Mouse (Mus musculus) MEL (cell line): ENCODE measurements around the gene Myof. TPM values are rescaled to one million over a fixed set of nuclear protein-coding genes. Genes with fewer than 3 reads are reported as not detected.

ENCODE experiments used
- DNase-seq: peaks from one replicate; pipeline ENCODE4 v3.0.0; 2011; ENCODE audit warnings: low read depth, low spot score
- H3K27ac ChIP-seq: 2 replicates; pipeline ENCODE4 v1.5.1; 2012; ENCODE audit warnings: low read depth, mild to moderate bottlenecking, control low read depth, low read length, moderate library complexity; ENCODE audit not compliant: control insufficient read depth
- H3K27me3 ChIP-seq, 2 experiments: fragments of 150-350 bp in 1 of 2; sonication (generic) in 1 of 2; 2 replicates each; pipeline ENCODE4 v1.6.1; 2012; ENCODE audit warnings: low read length in 2 of 2, mild to moderate bottlenecking in 2 of 2, improper control_type of control experiment in 1 of 2, moderate library complexity in 1 of 2; ENCODE audit not compliant: insufficient read depth in 2 of 2, control insufficient read depth in 1 of 2
- H3K36me3 ChIP-seq, 2 experiments: 2 replicates each; pipeline ENCODE4 v1.6.1; 2012 to 2014; ENCODE audit warnings: low read length in 2 of 2, improper control_type of control experiment in 1 of 2, inconsistent platforms in 1 of 2, mild to moderate bottlenecking in 1 of 2; ENCODE audit not compliant: insufficient read depth in 2 of 2, control insufficient read depth in 1 of 2
- H3K4me1 ChIP-seq, 2 experiments: fragments of 150-350 bp in 1 of 2; sonication (generic) in 1 of 2; 2 replicates each; pipeline ENCODE4 v1.6.1; 2012; ENCODE audit warnings: low read length in 2 of 2, improper control_type of control experiment in 1 of 2, mild to moderate bottlenecking in 1 of 2; ENCODE audit not compliant: insufficient read depth in 2 of 2, control insufficient read depth in 1 of 2
- H3K4me3 ChIP-seq, 2 experiments: fragments of 150-350 bp in 1 of 2; sonication (generic) in 1 of 2; 2 replicates each; pipeline ENCODE4 v1.5.1; 2012; ENCODE audit warnings: low read depth in 2 of 2, low read length in 2 of 2, mild to moderate bottlenecking in 2 of 2, moderate library complexity in 2 of 2, control low read depth in 1 of 2, improper control_type of control experiment in 1 of 2; ENCODE audit not compliant: control insufficient read depth in 1 of 2, insufficient read depth in 1 of 2
- H3K79me2 ChIP-seq: 2 replicates; pipeline ENCODE4 v1.6.1; 2012; ENCODE audit warnings: mild to moderate bottlenecking, low read length, moderate library complexity; ENCODE audit not compliant: control insufficient read depth, poor library complexity, insufficient read depth
- H3K9ac ChIP-seq: 2 replicates; pipeline ENCODE4 v1.6.1; 2012; ENCODE audit warnings: low read depth, mild to moderate bottlenecking, control low read depth, low read length, moderate library complexity; ENCODE audit not compliant: control insufficient read depth, poor library complexity, severe bottlenecking
- H3K9me3 ChIP-seq: fragments of 150-350 bp; sonication (generic); replicated peaks from 2 replicates; pipeline ENCODE4 v1.6.1; 2012; ENCODE audit warnings: mild to moderate bottlenecking, low read length, improper control_type of control experiment, moderate library complexity; ENCODE audit not compliant: insufficient read depth
- BHLHE40 ChIP-seq: IDR thresholded peaks from 2 replicates; pipeline ENCODE4 v1.6.1; 2012; ENCODE audit warnings: low read depth, mild to moderate bottlenecking, inconsistent platforms, low read length, improper control_type of control experiment, borderline replicate concordance
- CHD1 ChIP-seq: IDR thresholded peaks from 2 replicates; pipeline ENCODE4 v1.6.1; 2012; ENCODE audit warnings: low read depth, mild to moderate bottlenecking, inconsistent platforms, low read length, improper control_type of control experiment
- CHD2 ChIP-seq: IDR thresholded peaks from 2 replicates; pipeline ENCODE4 v1.6.1; 2011; ENCODE audit warnings: low read length, improper control_type of control experiment
- CTCF ChIP-seq, 3 experiments: IDR thresholded peaks in 2 of 3; conservative IDR thresholded peaks in 1 of 3; 2 replicates each; pipeline ENCODE4 v1.5.1; 2011 to 2012; ENCODE audit warnings: low read length in 3 of 3, low read depth in 2 of 3, mild to moderate bottlenecking in 2 of 3, improper control_type of control experiment in 1 of 3, inconsistent platforms in 1 of 3, mixed read lengths in 1 of 3, moderate library complexity in 1 of 3; ENCODE audit not compliant: control insufficient read depth in 1 of 3, insufficient read depth in 1 of 3, poor library complexity in 1 of 3, severe bottlenecking in 1 of 3
- E2F4 ChIP-seq: IDR thresholded peaks from 2 replicates; pipeline ENCODE4 v1.6.1; 2011; ENCODE audit warnings: low read depth, low read length, improper control_type of control experiment, borderline replicate concordance
- ELF1 ChIP-seq: IDR thresholded peaks from 2 replicates; pipeline ENCODE4 v1.6.1; 2014; ENCODE audit warnings: low read depth, mild to moderate bottlenecking, inconsistent platforms, low read length, improper control_type of control experiment, moderate library complexity
- EP300 ChIP-seq, 2 experiments: IDR thresholded peaks; 2 replicates each; pipeline ENCODE4 v1.6.1; 2011; ENCODE audit warnings: improper control_type of control experiment in 2 of 2, low read length in 2 of 2, low read depth in 1 of 2, mild to moderate bottlenecking in 1 of 2
- GABPA ChIP-seq: IDR thresholded peaks from 2 replicates; pipeline ENCODE4 v1.6.1; 2012; ENCODE audit warnings: low read depth, mild to moderate bottlenecking, inconsistent platforms, low read length, improper control_type of control experiment, moderate library complexity
- JUND ChIP-seq: IDR thresholded peaks from 2 replicates; pipeline ENCODE4 v1.6.1; 2011; ENCODE audit warnings: low read depth, mild to moderate bottlenecking, improper control_type of control experiment, low read length
- MAX ChIP-seq: IDR thresholded peaks from 2 replicates; pipeline ENCODE4 v1.6.1; 2011; ENCODE audit warnings: low read length, improper control_type of control experiment
- MAZ ChIP-seq: IDR thresholded peaks from 2 replicates; pipeline ENCODE4 v1.6.1; 2012; ENCODE audit warnings: low read depth, mild to moderate bottlenecking, inconsistent platforms, low read length, improper control_type of control experiment
- MEF2A ChIP-seq: IDR thresholded peaks from 2 replicates; pipeline ENCODE4 v1.6.1; 2014; ENCODE audit warnings: low read depth, mild to moderate bottlenecking, inconsistent platforms, low read length, improper control_type of control experiment; ENCODE audit not compliant: poor library complexity, insufficient replicate concordance, severe bottlenecking; ENCODE audit errors: extremely low read depth
- MXI1 ChIP-seq: IDR thresholded peaks from 2 replicates; pipeline ENCODE4 v1.6.1; 2011; ENCODE audit warnings: mild to moderate bottlenecking, low read depth, low read length, improper control_type of control experiment
- MYB ChIP-seq: IDR thresholded peaks from 2 replicates; pipeline ENCODE4 v1.6.1; 2011; ENCODE audit warnings: mild to moderate bottlenecking, low read depth, low read length, improper control_type of control experiment
- NELFE ChIP-seq: IDR thresholded peaks from 2 replicates; pipeline ENCODE4 v1.6.1; 2011; ENCODE audit warnings: low read depth, low read length, improper control_type of control experiment
- NRF1 ChIP-seq: IDR thresholded peaks from 2 replicates; pipeline ENCODE4 v1.6.1; 2014; ENCODE audit warnings: low read depth, mild to moderate bottlenecking, inconsistent platforms, low read length, improper control_type of control experiment, moderate library complexity; ENCODE audit not compliant: poor library complexity, insufficient read depth, severe bottlenecking
- RCOR1 ChIP-seq: IDR thresholded peaks from 2 replicates; pipeline ENCODE4 v1.6.1; 2012; ENCODE audit warnings: low read depth, mild to moderate bottlenecking, inconsistent platforms, low read length, improper control_type of control experiment
- TAL1 ChIP-seq: IDR thresholded peaks from 2 replicates; pipeline ENCODE4 v1.6.1; 2012; ENCODE audit warnings: mild to moderate bottlenecking, inconsistent platforms, low read length, moderate library complexity, mixed read lengths
- TCF12 ChIP-seq: IDR thresholded peaks from 2 replicates; pipeline ENCODE4 v1.6.1; 2014; ENCODE audit warnings: low read depth, mild to moderate bottlenecking, inconsistent platforms, low read length, improper control_type of control experiment, moderate library complexity
- UBTF ChIP-seq: IDR thresholded peaks from 2 replicates; pipeline ENCODE4 v1.6.1; 2012; ENCODE audit warnings: low read depth, mild to moderate bottlenecking, inconsistent platforms, low read length, improper control_type of control experiment, moderate library complexity, borderline replicate concordance; ENCODE audit not compliant: insufficient read depth
- USF2 ChIP-seq, 2 experiments: IDR thresholded peaks; 2 replicates each; pipeline ENCODE4 v1.6.1; 2011 to 2012; ENCODE audit warnings: improper control_type of control experiment in 2 of 2, low read length in 2 of 2, borderline replicate concordance in 1 of 2, inconsistent platforms in 1 of 2, low read depth in 1 of 2, mild to moderate bottlenecking in 1 of 2; ENCODE audit not compliant: insufficient read depth in 1 of 2
- ZC3H11A ChIP-seq: IDR thresholded peaks from 2 replicates; pipeline ENCODE4 v1.6.1; 2012; ENCODE audit warnings: low read depth, mild to moderate bottlenecking, inconsistent platforms, low read length, improper control_type of control experiment
- ZKSCAN1 ChIP-seq: IDR thresholded peaks from 2 replicates; pipeline ENCODE4 v1.6.1; 2012; ENCODE audit warnings: low read depth, mild to moderate bottlenecking, inconsistent platforms, low read length, improper control_type of control experiment, moderate library complexity
- ZMIZ1 ChIP-seq: IDR thresholded peaks from 2 replicates; pipeline ENCODE4 v1.6.1; 2012; ENCODE audit warnings: low read depth, mild to moderate bottlenecking, inconsistent platforms, low read length, improper control_type of control experiment, moderate library complexity
- ZNF384 ChIP-seq: IDR thresholded peaks from 2 replicates; pipeline ENCODE4 v1.6.1; 2012; ENCODE audit warnings: low read depth, mild to moderate bottlenecking, inconsistent platforms, low read length, improper control_type of control experiment
- polyA plus RNA-seq, 2 experiments: library from polyadenylated mRNA; stranded (reverse) in 1 of 2; unstranded in 1 of 2; fragments of >175 nt in 1 of 2; fragments of >200 nt in 1 of 2; gene quantifications; 2 replicates each; pipeline versions ENCODE4 v1.2.1 to v1.2.4; 2012; ENCODE audit warnings: low replicate concordance in 2 of 2, low read depth in 1 of 2; ENCODE audit not compliant: insufficient read length in 2 of 2, insufficient read depth in 1 of 2, missing spikeins in 1 of 2
- total RNA-seq: library from RNA; depleted of rRNA; stranded (reverse); fragments of 300-350 nt; gene quantifications from 2 replicates; pipeline ENCODE4 v1.2.3, GENCODE M21; 2012

The Myof gene
- total and polyA plus RNA-seq, 3 experiments, result 0.04 TPM; not detected in 2

- H3K36me3 ChIP-seq, result no peaks in the 10 kb centered on the region
- no peaks in the 10 kb centered on the region for H3K4me1 ChIP-seq
- no peak overlapping the region for H3K9ac ChIP-seq
- DNase-seq, result no peak
- TF ChIP-seq JUND (no peak), MAX (no peak), RCOR1 (no peak), TCF12 (no peak), CHD2 (no peak), BHLHE40 (no peak), NRF1 (no peak), MXI1 (no peak), MAZ (no peak), CHD1 (no peak), ZNF384 (no peak)
- H3K9me3 ChIP-seq, result no peaks in the 10 kb centered on the region
- no peak overlapping the region for H3K4me3 ChIP-seq
- no peaks in the 10 kb centered on the region for H3K27me3 ChIP-seq
- no peak overlapping the region for H3K27ac ChIP-seq
- no peaks in the 10 kb centered on the region for H3K79me2 ChIP-seq
Measured at GRCm38 (mm10) chr19:37927911-37928310, 115.5 kb downstream of the Myof start.

GRCm38 (mm10) chr19:37925323-37925722 lies 118.1 kb downstream of the Myof start:
- H3K36me3 ChIP-seq, result no peaks in the 10 kb centered on the region
- H3K9me3 ChIP-seq, result no peaks in the 10 kb centered on the region
- H3K27ac ChIP-seq, result no peak overlapping the region
- H3K79me2 ChIP-seq, result no peaks in the 10 kb centered on the region
- H3K9ac ChIP-seq, result no peak overlapping the region
- H3K27me3 ChIP-seq, result no peaks in the 10 kb centered on the region; a peak in 2 of 4 replicates
- H3K4me1 ChIP-seq, result no peaks in the 10 kb centered on the region
- DNase-seq, result no peak
- no peak for TF ChIP-seq TAL1
- TF ChIP-seq UBTF, result no peak
- TF ChIP-seq EP300 (IDR thresholded peaks at IDR 0.05; ENCODE audit: low read depth in 1 of 2, low read length in 2 of 2), result no peak
- no peak for TF ChIP-seq NELFE
- no peak for TF ChIP-seq MEF2A
- TF ChIP-seq ZMIZ1, result no peak
- TF ChIP-seq MYB, result no peak
- TF ChIP-seq ELF1, result no peak
- no peak for TF ChIP-seq BHLHE40
- TF ChIP-seq TCF12, result no peak
- TF ChIP-seq ZKSCAN1, result no peak
- TF ChIP-seq RCOR1, result no peak
- TF ChIP-seq GABPA, result no peak
- no peak for TF ChIP-seq USF2 (IDR thresholded peaks at IDR 0.05; ENCODE audit: borderline replicate concordance in 1 of 2, insufficient read depth in 1 of 2, low read depth in 1 of 2, low read length in 2 of 2)
- no peak for TF ChIP-seq CTCF (IDR thresholded peaks at IDR 0.05 in 2 of 3, conservative IDR thresholded peaks at IDR 0.05 in 1 of 3; ENCODE audit: control insufficient read depth in 1 of 3, insufficient read depth in 1 of 3, low read depth in 2 of 3, low read length in 3 of 3, poor library complexity in 1 of 3, severe bottlenecking in 1 of 3)
- TF ChIP-seq ZC3H11A, result no peak
- TF ChIP-seq E2F4, result no peak
- H3K4me3 ChIP-seq, result no peak overlapping the region
